Mouse (Mus musculus): ENCODE measurements around the gene Eloa. TPM values are rescaled to one million over a fixed set of nuclear protein-coding genes. Genes with fewer than 3 reads are reported as not detected.
A peak's percentile ranks its signal among the peaks of the same experiment; 100 is the strongest.

The Eloa gene
- polyA plus RNA-seq, 1 experiment from 2014 or later = 44.8 TPM

DNA sequence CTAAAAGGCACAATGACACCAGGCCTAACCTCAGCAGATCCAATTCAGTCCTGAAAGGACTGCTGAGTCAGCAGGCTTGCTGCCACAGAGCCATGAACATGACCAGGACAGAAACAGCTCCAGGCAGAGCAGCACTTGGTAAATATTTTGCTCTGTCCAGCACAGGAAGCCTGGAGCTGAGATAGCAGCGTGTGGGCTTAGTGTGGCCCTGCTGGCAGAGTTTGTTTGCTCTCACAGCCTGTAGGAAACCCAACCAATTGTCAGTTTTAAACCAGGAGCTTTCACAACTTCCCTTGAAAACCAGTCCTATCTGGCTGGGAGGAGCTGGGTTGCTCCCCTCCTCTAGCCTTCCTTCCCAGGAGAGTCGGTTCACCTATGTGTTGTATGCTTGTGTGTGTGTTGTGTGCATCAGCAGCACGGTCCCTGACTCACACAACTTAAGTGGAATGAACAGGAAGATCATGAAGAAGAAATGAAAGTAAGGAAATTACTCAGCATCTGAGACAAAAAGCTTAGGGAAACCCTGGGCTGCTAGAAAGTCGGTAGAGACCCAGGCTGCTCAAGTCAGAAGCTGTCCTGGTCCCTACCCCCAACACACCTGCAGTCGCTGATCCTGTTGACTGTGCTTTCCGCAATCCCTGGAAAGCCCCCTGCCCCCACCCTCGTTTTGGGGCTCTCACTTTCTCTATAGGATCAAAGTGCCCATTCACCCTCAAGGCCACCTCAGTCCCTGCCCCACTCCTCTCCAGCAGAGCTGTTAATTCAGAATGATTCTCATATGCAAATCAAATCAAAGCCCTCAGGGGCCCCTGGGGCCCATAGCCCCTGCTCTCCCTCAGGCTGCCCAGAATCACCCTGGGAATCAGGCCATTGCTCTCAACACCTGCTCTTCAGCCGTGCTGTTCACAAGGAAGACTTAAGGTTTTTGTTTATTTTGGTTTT, 9.7 kb upstream of the Eloa start:
- Histone ChIP-seq H3K27me3 (no peaks in the 10 kb centered on the region), H3K4me3 (replicated peaks) (no peak overlapping the region), H3K4me1 (0 out of 2 replicates have a peak, but pooled peaks cover 4% of the 10 kb centered on the region), H3K9me3 (replicated peaks) (no peaks in the 10 kb centered on the region), H3K4me2 (replicated peaks) (no peak overlapping the region), H3K36me3 (no peaks in the 10 kb centered on the region), H3K9ac (no peak overlapping the region), H3K27ac (replicated peaks) (0 out of 2 replicates have a peak overlapping the region, but pooled peaks have one; percentile 5)
- peak; percentile 29; the same call in 1 of the 2 replicates for ATAC-seq (ENCODE audit: insufficient number of reproducible peaks, low FRiP score, low TSS enrichment, low read depth)
- 9% methylated on average over 8 of the region's 8 CpGs for WGBS

DNA sequence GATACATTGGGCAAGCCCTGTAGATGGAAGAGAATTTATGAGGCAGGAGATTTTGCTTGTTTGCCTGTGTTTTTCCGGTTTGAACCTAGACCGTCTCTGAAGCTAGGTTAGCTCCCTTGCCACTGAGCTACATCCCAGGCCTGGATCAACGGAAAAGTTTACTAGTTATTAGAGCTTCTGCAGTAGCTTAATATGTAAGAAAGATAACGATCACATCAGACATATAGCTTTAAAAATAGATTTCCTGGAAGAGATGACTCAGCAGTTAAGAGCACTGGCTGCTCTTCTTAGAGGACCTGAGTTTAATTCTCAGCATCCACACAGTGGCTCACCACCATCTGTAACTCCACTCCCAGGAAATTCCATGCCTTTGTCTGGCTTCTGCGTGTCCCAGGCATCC, 7.1 kb upstream of the Eloa start:
- Histone ChIP-seq H3K4me2 (replicated peaks) (no peak overlapping the region), H3K9me3 (replicated peaks) (no peaks in the 10 kb centered on the region), H3K9ac (no peak overlapping the region), H3K4me3 (replicated peaks) (no peak overlapping the region), H3K27me3 (no peaks in the 10 kb centered on the region), H3K4me1 (0 out of 2 replicates have a peak, but pooled peaks cover 4% of the 10 kb centered on the region), H3K27ac (replicated peaks) (no peak overlapping the region), H3K36me3 (no peaks in the 10 kb centered on the region)
- 69% methylated on average over 5 of the region's 5 CpGs for WGBS
- no peak for ATAC-seq (ENCODE audit: insufficient number of reproducible peaks, low FRiP score, low TSS enrichment, low read depth)

DNA sequence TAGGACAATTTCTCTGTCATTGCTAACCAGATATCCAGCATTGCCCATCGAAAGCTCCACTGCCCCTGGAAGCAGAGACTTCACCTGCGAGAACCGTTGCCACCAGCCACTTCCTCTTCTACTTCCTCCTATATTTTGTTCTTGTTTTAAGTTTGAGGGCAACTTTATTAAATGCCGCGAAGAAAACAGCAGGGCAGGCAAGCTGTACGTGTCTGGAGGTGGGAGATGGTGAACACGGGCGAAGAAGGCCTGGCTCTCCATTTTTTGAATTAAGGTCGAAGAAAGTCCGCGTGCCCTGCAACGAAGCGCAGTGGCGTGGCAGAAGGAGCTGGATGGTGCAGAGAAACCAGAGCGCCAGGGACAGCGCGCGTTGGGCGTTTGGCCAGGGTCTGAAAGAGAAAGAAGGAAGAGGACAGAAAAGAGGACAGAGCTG, 6.6 kb upstream of the Eloa start:
- no peak for ATAC-seq (ENCODE audit: insufficient number of reproducible peaks, low FRiP score, low TSS enrichment, low read depth)
- Histone ChIP-seq H3K27me3 (no peaks in the 10 kb centered on the region), H3K4me2 (replicated peaks) (no peak overlapping the region), H3K27ac (replicated peaks) (no peak overlapping the region), H3K9ac (no peak overlapping the region), H3K4me3 (replicated peaks) (no peak overlapping the region), H3K36me3 (no peaks in the 10 kb centered on the region), H3K9me3 (replicated peaks) (no peaks in the 10 kb centered on the region), H3K4me1 (0 out of 2 replicates have a peak, but pooled peaks cover 4% of the 10 kb centered on the region)
- WGBS = 83% methylated on average over 19 of the region's 19 CpGs

DNA sequence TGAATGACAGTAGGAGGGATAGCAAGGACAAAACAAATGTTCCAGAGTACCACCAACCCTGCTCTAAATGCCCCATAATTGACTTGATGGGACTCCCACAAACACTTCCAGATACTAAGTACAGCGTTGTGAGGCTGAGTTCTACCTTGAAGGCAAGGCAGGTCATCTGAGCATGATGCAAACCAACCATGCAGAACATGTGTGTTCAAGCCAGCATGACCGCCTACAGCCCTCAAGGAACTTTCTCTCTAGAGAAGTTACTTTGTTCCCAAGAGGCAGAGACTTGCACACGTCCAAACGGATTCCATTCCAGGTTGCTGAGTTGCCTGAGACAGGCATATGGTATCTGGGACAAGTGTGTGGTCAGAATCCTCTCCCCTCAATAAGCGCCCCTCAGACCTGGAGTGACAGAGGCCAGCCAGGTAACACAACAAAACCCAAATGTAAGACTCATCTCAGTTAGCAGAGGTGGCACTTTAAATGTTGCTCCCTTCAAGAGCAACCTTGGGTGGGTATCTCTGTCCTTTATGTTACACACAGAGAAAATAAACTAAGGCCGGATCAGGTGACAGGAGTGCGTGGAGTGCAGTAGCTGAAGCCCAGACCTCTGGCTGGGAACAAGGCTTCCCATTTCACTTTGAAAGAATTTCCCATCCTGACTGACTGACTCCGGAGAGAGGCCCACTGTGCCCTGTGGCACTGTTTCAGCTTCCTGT, 6.0 kb upstream of the Eloa start:
- Histone ChIP-seq H3K4me1 (0 out of 2 replicates have a peak, but pooled peaks cover 4% of the 10 kb centered on the region), H3K4me3 (replicated peaks) (no peak overlapping the region), H3K4me2 (replicated peaks) (no peak overlapping the region), H3K9ac (no peak overlapping the region), H3K36me3 (no peaks in the 10 kb centered on the region), H3K27ac (replicated peaks) (no peak overlapping the region), H3K9me3 (replicated peaks) (no peaks in the 10 kb centered on the region), H3K27me3 (no peaks in the 10 kb centered on the region)
- WGBS = 47% methylated on average over 8 of the region's 8 CpGs
- ATAC-seq (ENCODE audit: insufficient number of reproducible peaks, low FRiP score, low TSS enrichment, low read depth) = no peak

DNA sequence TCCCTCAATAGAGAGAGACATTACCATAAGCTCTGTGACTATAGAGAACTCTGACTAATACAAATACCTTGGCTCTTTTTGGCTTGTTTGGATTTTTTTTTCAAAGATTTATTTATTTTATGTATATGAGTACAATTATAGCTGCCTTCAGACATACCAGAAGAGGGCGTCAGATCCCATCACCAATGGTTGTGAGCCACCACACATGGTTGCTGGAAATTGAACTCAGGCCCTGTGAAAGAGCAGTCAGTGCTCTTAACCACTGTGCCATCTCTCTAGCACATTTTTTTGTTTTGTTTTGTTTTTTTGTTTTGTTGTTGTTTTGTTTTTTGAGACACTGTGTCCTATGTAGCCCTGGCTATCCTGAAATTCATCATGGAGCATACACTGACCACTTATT, 3.8 kb upstream of the Eloa start:
- Histone ChIP-seq H3K4me1 (peaks cover 9% of the 10 kb centered on the region), H3K36me3 (no peaks in the 10 kb centered on the region), H3K27ac (replicated peaks) (no peak overlapping the region), H3K4me3 (replicated peaks) (no peak overlapping the region), H3K4me2 (replicated peaks) (no peak overlapping the region), H3K27me3 (no peaks in the 10 kb centered on the region), H3K9me3 (replicated peaks) (no peaks in the 10 kb centered on the region), H3K9ac (no peak overlapping the region)
- 83% methylated on average over 1 of the region's 1 CpGs for WGBS
- no peak for ATAC-seq (ENCODE audit: insufficient number of reproducible peaks, low FRiP score, low TSS enrichment, low read depth)

DNA sequence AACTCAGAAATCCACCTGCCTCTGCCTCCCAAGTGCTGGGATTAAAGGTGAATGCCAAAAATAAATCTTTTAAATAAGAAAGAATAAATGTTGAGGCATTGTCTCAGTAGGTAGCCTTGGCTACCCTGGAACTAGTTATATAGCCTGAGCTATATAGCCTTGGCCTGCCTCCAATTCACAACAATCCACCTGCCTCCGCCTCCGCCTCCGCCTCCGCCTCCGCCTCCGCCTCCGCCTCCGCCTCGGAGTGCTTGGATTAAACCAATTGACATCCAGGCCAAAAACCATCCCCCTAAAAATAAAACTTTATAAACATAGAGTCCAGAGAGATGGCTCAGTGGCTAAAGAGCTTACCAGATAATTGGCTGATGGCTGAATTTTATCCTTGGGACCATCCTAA, 1.4 kb upstream of the Eloa start:
- Histone ChIP-seq H3K4me3 (replicated peaks) (no peak overlapping the region), H3K36me3 (no peaks in the 10 kb centered on the region), H3K27ac (replicated peaks) (no peak overlapping the region), H3K9ac (no peak overlapping the region), H3K4me2 (replicated peaks) (no peak overlapping the region), H3K9me3 (replicated peaks) (no peaks in the 10 kb centered on the region), H3K4me1 (peaks cover 22% of the 10 kb centered on the region), H3K27me3 (no peaks in the 10 kb centered on the region)
- WGBS = 92% methylated on average over 9 of the region's 9 CpGs
- no peak for ATAC-seq (ENCODE audit: insufficient number of reproducible peaks, low FRiP score, low TSS enrichment, low read depth)

DNA sequence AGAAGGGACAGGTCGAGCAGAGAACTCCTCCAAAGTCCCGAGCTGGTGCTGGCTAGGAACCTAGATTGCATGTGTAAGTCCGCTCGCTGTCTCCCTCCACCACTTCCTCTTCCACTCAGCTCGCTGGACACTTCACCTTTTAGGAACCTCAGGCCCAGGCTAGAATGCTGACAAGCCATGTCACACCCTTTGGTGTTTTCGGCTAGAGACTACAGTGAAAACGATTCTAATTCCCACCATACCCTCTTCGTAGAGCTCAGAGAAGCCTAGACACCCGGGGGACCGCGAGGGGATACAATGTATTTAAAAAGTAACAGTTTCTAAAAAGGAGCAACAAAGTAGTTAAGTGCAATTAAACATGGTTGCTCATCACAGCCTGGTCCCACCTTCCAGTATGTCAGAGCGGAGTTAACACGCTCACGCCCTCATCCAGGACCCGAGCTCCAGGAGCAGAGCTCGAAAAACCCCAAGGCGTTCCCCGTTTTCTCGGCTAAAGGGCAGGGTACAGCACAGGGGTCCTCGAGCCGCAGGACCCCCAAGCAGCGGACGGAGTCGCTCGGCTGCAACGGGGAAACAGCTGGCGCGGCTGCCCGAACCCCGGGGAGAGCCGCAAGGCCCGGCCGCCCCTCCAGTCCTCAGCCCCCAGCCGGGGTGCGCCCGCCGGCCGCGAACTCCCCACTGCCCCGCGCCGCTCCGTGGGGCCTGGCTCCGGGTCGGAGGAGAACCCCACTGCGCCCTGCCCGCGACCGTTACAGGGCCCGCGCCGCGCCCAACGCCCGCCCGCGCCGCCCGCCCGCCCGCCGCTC, 617 bp downstream of the Eloa start:
- no peaks in the 10 kb centered on the region for H3K36me3 ChIP-seq
- peak overlapping the region; percentile 100 for H3K4me3 ChIP-seq (replicated peaks)
- peak overlapping the region; percentile 85 for H3K4me2 ChIP-seq (replicated peaks)
- H3K27ac ChIP-seq (replicated peaks) = peak overlapping the region; percentile 88
- no peaks in the 10 kb centered on the region for H3K9me3 ChIP-seq (replicated peaks)
- no peaks in the 10 kb centered on the region for H3K27me3 ChIP-seq
- peaks cover 22% of the 10 kb centered on the region for H3K4me1 ChIP-seq
- peak; percentile 48 for ATAC-seq (ENCODE audit: insufficient number of reproducible peaks, low FRiP score, low TSS enrichment, low read depth)
- peak overlapping the region; percentile 99 for H3K9ac ChIP-seq
- WGBS = under 1% methylated on average over 61 of the region's 62 CpGs

DNA sequence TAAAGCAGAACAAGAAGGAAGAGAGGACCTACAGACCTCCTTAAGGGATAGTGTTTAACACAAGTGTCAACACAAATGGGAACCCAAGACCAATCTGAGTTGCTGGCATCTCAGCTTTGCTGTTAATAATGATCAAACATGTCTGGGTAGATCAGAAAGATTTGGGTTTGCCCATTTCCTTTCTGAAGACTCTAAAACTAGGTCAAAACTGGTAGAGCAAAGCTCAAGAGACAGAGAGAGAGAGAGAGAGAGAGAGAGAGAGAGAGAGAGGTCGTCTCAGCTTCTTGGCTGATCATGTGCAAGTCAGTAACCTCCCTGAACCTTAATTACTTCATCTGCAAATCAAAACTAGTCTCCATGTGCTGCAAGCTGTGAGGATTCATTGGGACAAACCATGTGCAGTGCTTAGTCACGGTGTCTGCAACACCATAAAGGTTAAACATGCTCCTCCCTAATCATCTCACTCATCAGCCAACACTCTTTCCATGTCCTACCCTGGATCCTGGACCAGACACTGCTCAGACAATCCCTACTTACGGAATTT, 5.4 kb downstream of the Eloa start:
- ATAC-seq (ENCODE audit: insufficient number of reproducible peaks, low FRiP score, low TSS enrichment, low read depth) = no peak
- WGBS = 78% methylated on average over 3 of the region's 3 CpGs
- peaks cover 26% of the 10 kb centered on the region for H3K36me3 ChIP-seq
- no peaks in the 10 kb centered on the region for H3K27me3 ChIP-seq
- H3K9me3 ChIP-seq (replicated peaks) = no peaks in the 10 kb centered on the region
- H3K9ac ChIP-seq = no peak overlapping the region
- peaks cover 18% of the 10 kb centered on the region for H3K4me1 ChIP-seq
- no peak overlapping the region for H3K4me3 ChIP-seq (replicated peaks)
- H3K4me2 ChIP-seq (replicated peaks) = no peak overlapping the region
- no peak overlapping the region for H3K27ac ChIP-seq (replicated peaks)

DNA sequence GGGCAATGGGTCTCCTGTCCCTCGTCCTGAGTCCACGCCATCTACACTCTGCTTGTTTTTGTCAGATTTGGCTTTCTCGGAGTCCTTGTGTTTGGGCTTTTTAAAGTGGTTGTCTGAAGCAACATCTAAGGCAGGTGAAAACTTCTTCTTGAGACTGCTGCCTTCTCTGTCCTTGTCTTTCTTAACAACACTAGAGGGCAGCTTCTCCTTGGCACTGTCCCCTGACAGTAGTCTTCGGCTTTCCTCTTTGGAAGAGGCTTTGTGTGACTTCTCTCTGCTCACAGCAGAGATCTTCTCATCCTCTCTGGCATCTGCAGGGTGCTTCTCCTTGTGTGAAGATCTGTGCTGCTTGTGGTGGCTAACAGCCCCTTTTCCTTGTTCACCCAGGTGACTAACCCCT, 11.0 kb downstream of the Eloa start:
- no peak overlapping the region for H3K27ac ChIP-seq (replicated peaks)
- no peaks in the 10 kb centered on the region for H3K4me1 ChIP-seq
- no peak overlapping the region for H3K4me2 ChIP-seq (replicated peaks)
- ATAC-seq (ENCODE audit: insufficient number of reproducible peaks, low FRiP score, low TSS enrichment, low read depth) = no peak
- H3K9me3 ChIP-seq (replicated peaks) = no peaks in the 10 kb centered on the region
- 90% methylated on average over 4 of the region's 4 CpGs for WGBS
- no peaks in the 10 kb centered on the region for H3K27me3 ChIP-seq
- H3K4me3 ChIP-seq (replicated peaks) = no peak overlapping the region
- H3K36me3 ChIP-seq = peaks cover 76% of the 10 kb centered on the region
- H3K9ac ChIP-seq = no peak overlapping the region

DNA sequence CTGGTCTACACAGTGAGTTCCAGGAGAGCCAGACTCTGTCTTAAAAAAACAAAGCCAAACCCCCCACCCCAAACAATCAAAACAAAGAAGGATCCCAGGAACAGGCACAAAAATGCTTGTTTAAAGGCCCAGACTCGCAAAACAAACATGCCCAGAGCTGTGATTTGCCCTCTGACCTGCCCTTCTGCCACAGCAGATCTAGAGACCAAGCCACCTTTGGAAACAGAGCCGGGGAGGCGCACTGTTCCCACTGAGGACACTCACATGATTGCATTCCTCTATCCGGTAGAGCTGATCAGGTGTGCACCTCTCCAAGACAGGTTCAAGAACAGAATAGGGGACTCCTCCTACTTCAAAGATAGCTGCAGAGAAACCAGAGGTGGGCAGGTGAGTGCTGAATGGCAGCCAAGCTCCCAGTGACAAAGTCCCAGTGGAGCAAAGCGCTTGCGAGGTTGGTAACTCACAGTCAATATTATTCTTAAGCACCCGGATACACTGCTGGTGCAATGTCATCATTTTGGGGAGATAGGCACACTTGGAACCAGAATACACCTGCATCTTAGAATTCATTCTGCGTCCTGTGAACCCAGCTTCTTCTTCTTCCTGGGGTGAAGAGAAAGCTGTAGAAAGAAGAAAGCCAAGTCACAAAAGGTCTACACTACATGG, 12.6 kb downstream of the Eloa start:
- no peak overlapping the region for H3K4me2 ChIP-seq (replicated peaks)
- no peak overlapping the region for H3K4me3 ChIP-seq (replicated peaks)
- H3K27me3 ChIP-seq = no peaks in the 10 kb centered on the region
- H3K36me3 ChIP-seq = peaks cover 89% of the 10 kb centered on the region
- no peaks in the 10 kb centered on the region for H3K9me3 ChIP-seq (replicated peaks)
- no peak overlapping the region for H3K27ac ChIP-seq (replicated peaks)
- H3K9ac ChIP-seq = no peak overlapping the region
- 88% methylated on average over 8 of the region's 8 CpGs for WGBS
- no peaks in the 10 kb centered on the region for H3K4me1 ChIP-seq
- ATAC-seq (ENCODE audit: insufficient number of reproducible peaks, low FRiP score, low TSS enrichment, low read depth) = no peak
